Mouse (Mus musculus) cerebellum, adult 9-10 months (tissue): ENCODE measurements around the gene Adamts6.
A peak's percentile ranks its signal among the peaks of the same experiment; 100 is the strongest.

Experiments used
- DNase-seq: peaks from one replicate; pipeline ENCODE4 v3.0.0; 2022

The Adamts6 gene

GRCm38 (mm10) chr13:104517638-104518311 is 230.1 kb downstream of the Adamts6 start:
- no peak for DNase-seq

- peak; percentile 86 for DNase-seq
Measured at GRCm38 (mm10) chr13:104518312-104519005, 230.8 kb downstream of the Adamts6 start.

GRCm38 (mm10) chr13:104519006-104519695 is 231.5 kb downstream of the Adamts6 start:
- DNase-seq = no peak

- no peak for DNase-seq
Measured at GRCm38 (mm10) chr13:104519981-104520380, 232.3 kb downstream of the Adamts6 start.

GRCm38 (mm10) chr13:104520461-104520860 is 232.8 kb downstream of the Adamts6 start:
- DNase-seq = no peak

GRCm38 (mm10) chr13:104521532-104521931 is 233.9 kb downstream of the Adamts6 start:
- no peak for DNase-seq

GRCm38 (mm10) chr13:104525656-104526055 is 238.0 kb downstream of the Adamts6 start:
- no peak for DNase-seq

- no peak for DNase-seq
Measured at GRCm38 (mm10) chr13:104529238-104529637, 241.6 kb downstream of the Adamts6 start.

GRCm38 (mm10) chr13:104531841-104532240 is 244.2 kb downstream of the Adamts6 start:
- no peak for DNase-seq

GRCm38 (mm10) chr13:104532723-104533122 is 245.1 kb downstream of the Adamts6 start:
- DNase-seq = no peak

GRCm38 (mm10) chr13:104533806-104534495 is 246.3 kb downstream of the Adamts6 start:
- no peak for DNase-seq

GRCm38 (mm10) chr13:104540861-104541398 is 253.3 kb downstream of the Adamts6 start:
- DNase-seq = no peak

GRCm38 (mm10) chr13:104542123-104542758 is 254.6 kb downstream of the Adamts6 start:
- DNase-seq = no peak

- no peak for DNase-seq
Measured at GRCm38 (mm10) chr13:104542759-104543141, 255.1 kb downstream of the Adamts6 start.
